Mouse (Mus musculus) myocyte (in vitro differentiated cells): Measurements from ENCODE around the gene Kansl2.

Experiments
- CEBPB ChIP-seq: IDR thresholded peaks from 2 replicates; pipeline ENCODE4 v1.6.1; 2011; ENCODE audit warnings: mild to moderate bottlenecking, moderate library complexity; ENCODE audit not compliant: poor library complexity, insufficient read depth, severe bottlenecking
- E2F4 ChIP-seq: IDR thresholded peaks from one replicate; pipeline ENCODE4 v1.6.1; 2011; ENCODE audit warnings: mild to moderate bottlenecking, control low read depth, moderate library complexity; ENCODE audit not compliant: insufficient read depth
- MAX ChIP-seq: IDR thresholded peaks from one replicate; pipeline ENCODE4 v1.6.1; 2011; ENCODE audit warnings: low read depth, mild to moderate bottlenecking, control low read depth
- MYOD1 ChIP-seq, 3 experiments: IDR thresholded peaks; one replicate each; pipeline ENCODE4 v1.6.1; 2011; ENCODE audit warnings: control low read depth in 2 of 3, low read depth in 2 of 3, mild to moderate bottlenecking in 2 of 3, moderate library complexity in 1 of 3; ENCODE audit not compliant: insufficient read length in 2 of 3, control insufficient read depth in 1 of 3
- MYOG ChIP-seq, 3 experiments: IDR thresholded peaks; one replicate each; pipeline ENCODE4 v1.6.1; 2011; ENCODE audit warnings: control low read depth in 2 of 3, low read depth in 2 of 3, mild to moderate bottlenecking in 2 of 3; ENCODE audit not compliant: insufficient read length in 2 of 3, control insufficient read depth in 1 of 3, insufficient read depth in 1 of 3
- POLR2A ChIP-seq: IDR thresholded peaks from one replicate; pipeline ENCODE4 v1.6.1; 2011; ENCODE audit warnings: low read depth, mild to moderate bottlenecking, control low read depth, moderate library complexity; ENCODE audit not compliant: insufficient read length
- POLR2AphosphoS2 ChIP-seq: IDR thresholded peaks from one replicate; pipeline ENCODE4 v1.6.1; 2011; ENCODE audit warnings: low read depth, control low read depth; ENCODE audit not compliant: insufficient read length
- REST ChIP-seq: IDR thresholded peaks from one replicate; pipeline ENCODE4 v1.6.1; 2011; ENCODE audit warnings: mild to moderate bottlenecking, control low read depth, moderate library complexity; ENCODE audit not compliant: insufficient read depth, insufficient read length
- SRF ChIP-seq: IDR thresholded peaks from one replicate; pipeline ENCODE4 v1.6.1; 2011; ENCODE audit warnings: low read depth; ENCODE audit not compliant: control insufficient read depth, insufficient read length
- TCF12 ChIP-seq: IDR thresholded peaks from one replicate; pipeline ENCODE4 v1.6.1; 2011; ENCODE audit warnings: mild to moderate bottlenecking, control low read depth; ENCODE audit not compliant: poor library complexity, insufficient read depth, severe bottlenecking
- TCF3 ChIP-seq: IDR thresholded peaks from one replicate; pipeline ENCODE4 v1.6.1; 2011; ENCODE audit warnings: low read depth, control low read depth; ENCODE audit not compliant: insufficient read length
- USF1 ChIP-seq: IDR thresholded peaks from one replicate; pipeline ENCODE4 v1.6.1; 2011; ENCODE audit warnings: low read depth, mild to moderate bottlenecking, control low read depth, moderate library complexity

DNA sequence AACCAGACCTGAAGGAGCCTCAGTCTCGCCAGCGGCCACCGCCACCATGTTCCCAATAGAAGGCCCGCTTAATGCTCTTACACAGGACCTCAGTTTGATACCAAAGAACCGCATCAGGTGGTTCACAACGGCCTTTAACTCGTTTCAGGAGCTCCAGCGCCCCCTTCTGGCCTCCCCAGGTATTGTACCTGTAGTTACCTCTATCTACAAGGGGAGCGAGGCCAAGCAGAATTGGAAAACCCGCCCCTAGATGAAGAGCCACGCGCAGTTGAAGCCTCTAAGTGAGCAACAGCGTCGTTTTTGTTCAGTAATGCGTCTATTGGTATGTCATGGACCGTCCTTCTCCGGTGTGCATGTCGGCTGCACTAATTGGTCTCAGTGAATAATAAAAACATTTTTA lies 29.6 kb downstream of the Kansl2 start:
- TF ChIP-seq POLR2A (no peak), TCF12 (no peak), E2F4 (no peak), MAX (no peak), MYOG (IDR thresholded peaks at IDR 0.05; ENCODE audit: control insufficient read depth in 1 of 3, insufficient read depth in 1 of 3, insufficient read length in 2 of 3, low read depth in 2 of 3) (no peak), REST (no peak), MYOD1 (IDR thresholded peaks at IDR 0.05; ENCODE audit: control insufficient read depth in 1 of 3, insufficient read length in 2 of 3, low read depth in 2 of 3) (no peak), USF1 (no peak), CEBPB (no peak), POLR2AphosphoS2 (no peak), SRF (no peak), TCF3 (no peak)
